Mouse (Mus musculus): ENCODE measurements around the gene Akr1a1.
"Not testable (repeated sequence)": the region's sequence is repeated elsewhere in the genome, so short reads cannot be mapped to it uniquely, and the experiment has no call there.

The Akr1a1 gene

DNA sequence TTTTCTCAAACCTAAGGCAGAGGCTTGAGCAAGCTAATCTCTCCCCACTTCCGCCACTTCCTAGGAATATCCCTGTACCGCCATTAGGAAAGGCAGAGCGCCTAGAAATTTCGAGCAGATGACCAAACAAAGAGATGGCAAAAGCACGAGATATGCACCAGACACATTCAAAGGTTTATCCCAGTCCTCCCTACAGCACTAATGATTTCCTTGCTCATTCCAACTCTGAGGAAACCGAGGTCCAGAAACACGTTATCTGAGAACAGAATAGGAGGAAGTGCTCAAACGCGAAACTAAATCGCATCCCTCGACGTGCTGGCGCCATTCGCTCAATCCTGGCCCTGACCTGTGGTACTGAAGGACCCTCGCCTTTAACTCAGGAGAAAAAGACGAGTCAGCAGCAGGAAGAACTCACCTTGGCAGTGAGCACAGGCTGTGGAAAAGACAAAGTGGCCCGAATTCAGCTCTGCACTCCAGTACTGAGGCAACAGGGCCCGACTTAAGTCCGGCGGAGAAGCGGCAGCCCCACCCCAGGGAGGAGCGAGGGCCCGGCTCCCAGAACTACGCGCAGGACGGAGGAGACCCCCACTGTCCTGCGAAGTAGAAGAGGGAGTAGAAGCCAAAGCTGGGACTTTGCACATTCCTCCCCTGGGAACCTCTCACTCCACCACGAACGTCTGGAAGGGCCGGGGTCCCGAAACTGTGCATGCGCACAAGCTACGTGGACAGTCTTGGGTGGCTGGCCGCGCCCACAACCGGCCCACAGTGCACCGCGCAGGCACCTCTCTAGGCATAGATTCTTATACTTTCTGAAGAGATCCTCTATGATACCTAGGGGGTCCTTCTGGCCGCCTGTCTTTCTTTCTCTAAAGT is at the start of gene Akr1a1:
Gene Akr1a1 (minus strand): TSS at position 757 of the 873 bp plus-strand sequence.
- peak; percentile 85 for DNase-seq (ENCODE audit: low read depth)

DNA sequence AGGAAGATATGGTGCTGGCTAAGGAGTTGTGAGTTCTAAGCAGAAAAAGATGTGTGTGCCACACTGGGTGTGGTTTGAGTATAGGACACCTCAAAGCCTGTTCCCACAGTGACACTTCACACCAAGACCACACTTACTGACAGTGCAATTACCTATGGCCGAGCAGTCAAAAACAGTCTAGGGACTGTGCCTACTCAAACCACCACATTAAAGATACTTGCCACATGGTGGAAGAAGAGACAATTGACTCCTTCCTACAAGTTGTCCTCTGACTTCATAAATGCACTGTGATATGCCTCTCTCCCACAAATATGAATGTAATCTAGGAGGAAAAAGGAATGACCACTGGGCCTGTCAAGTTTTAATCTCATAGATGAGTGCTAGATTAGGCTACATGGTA is 49.5 kb upstream of the Akr1a1 start:
- no peak for DNase-seq (ENCODE audit: low read depth)

GRCm38 (mm10) chr4:116698693-116699342 is 47.3 kb upstream of the Akr1a1 start:
- DNase-seq (ENCODE audit: low read depth): no peak

GRCm38 (mm10) chr4:116693785-116694184 is 42.3 kb upstream of the Akr1a1 start:
- no peak for DNase-seq (ENCODE audit: low read depth)

- no peak for DNase-seq (ENCODE audit: low read depth)
Observed at GRCm38 (mm10) chr4:116692146-116692545, 40.7 kb upstream of the Akr1a1 start.

DNA sequence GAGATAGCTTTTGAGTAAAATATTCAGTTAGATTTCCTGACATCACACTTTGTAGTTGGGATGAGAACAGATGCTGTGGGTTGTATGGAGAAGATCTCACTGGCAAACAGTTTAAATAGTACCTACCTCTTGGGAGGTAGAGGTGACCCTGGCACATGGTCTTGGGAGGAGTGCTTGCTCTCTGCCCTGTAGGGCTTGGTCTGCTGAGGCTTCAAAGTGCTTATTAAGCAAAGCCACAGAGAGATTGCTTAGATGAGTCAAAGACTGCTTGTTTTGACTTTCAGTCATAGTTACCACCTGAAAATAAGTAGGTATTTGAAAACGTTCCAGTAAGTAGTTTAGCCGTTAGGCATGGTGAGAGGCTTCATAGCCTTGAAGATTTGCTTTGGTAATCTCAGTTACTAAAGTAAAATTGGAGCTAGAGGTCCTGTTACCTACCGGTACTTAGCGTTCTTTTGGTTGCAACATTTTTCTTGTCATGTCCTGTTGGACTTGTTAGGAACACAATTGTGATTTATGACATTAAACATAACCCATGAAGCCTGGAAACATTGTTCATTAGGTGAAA is 37.9 kb upstream of the Akr1a1 start:
- peak; percentile 49 for DNase-seq (ENCODE audit: low read depth)

DNA sequence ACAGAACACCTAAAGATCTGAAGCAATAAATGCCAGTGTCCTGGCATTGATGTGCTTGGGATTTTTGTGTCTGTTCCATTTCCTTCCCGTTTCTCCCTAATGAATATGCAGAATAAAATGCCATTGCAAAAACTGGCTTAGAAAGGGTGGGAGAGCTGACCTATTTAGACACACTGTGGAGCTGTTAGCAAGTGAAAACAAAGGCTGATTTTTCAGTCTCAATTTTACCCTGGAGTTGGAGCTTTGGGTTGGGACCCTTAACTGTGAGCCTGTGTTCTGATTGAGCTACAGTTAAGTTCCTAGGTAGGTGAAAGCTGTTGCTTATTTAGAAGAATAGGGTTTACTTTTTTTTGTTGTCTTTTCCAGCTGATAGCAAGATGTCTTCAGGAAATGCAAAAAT is 35.6 kb upstream of the Akr1a1 start:
- no peak for DNase-seq (ENCODE audit: low read depth)

DNA sequence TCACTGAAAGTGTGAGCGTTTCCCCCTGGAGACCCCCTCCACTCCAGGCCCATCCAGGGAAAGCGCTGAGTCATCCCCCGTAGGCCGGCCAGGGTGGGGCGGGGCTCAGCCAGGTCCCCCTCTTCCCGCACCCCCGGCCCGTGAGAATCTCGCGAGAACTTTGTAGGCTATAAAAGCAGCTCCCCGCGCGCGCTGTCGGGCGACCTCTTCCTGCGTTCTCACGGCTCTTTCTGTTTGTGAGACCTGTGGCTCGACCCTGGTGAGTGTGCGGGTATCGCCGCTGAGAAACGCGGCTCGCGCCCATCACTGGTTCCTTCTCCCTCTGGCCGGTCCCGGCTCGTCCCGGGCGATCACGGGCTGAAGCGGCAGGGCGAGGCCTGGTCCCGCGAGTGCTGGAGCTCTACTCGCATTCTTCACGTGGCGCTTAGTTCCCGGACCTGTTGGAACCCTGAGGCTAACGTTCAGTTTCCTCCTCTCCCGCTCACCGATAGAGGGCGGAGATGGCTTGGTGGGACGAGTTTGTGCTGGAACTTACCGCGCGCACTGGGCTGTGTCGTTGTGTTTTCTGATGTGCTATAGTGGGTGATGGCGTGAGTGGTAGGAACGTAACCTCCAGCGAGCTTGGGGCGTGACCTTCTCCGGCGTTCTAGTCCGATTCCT is 34.1 kb upstream of the Akr1a1 start, which contains the start of gene Prdx1:
Gene Prdx1 (plus strand): TSS at position 143 of the 660 bp plus-strand sequence.
- peak; percentile 96 for DNase-seq (ENCODE audit: low read depth)

GRCm38 (mm10) chr4:116684665-116685064 is 33.2 kb upstream of the Akr1a1 start:
- DNase-seq (ENCODE audit: low read depth): peak; percentile 31

- DNase-seq (ENCODE audit: low read depth): no peak
Observed at GRCm38 (mm10) chr4:116683957-116684356, 32.5 kb upstream of the Akr1a1 start.

DNA sequence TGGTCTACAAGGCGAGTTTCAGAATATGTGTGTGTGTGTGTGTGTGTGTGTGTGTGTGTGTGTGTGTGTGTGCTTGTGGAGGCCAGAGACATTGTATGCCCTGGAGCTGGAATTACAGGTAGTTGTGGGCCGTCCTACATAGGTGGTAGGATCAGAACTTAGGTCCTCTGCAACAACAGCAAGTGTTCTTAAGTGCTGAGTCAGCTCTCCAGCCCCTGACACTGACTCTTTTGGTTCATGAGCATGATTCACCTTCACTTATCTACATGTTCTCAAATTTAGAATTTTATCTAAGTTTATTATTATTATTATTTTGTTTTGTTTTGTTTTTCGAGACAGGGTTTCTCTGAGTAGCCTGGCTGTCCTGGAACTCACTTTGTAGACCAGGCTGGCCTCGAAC is 29.0 kb upstream of the Akr1a1 start:
- not testable (repeated sequence) for DNase-seq (ENCODE audit: low read depth)

DNA sequence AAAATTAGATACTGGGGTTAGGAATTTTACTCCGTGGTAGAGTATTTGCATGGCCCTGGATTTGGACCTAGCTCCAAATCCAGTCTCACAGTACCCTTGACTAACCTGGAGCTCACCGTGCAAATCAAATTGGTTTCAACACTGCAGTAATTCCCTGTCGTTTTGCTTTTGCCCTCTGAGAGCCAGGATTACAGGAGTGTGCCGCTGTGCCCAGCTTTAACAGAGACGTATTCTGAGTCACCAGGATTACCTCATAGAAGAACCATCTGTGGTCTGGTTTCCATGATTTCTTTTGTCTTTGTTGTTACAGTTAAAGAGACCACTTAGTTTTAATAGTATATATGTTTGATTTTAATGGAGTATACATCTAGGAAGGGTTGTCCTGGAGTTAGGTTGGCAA is 27.7 kb upstream of the Akr1a1 start:
- DNase-seq (ENCODE audit: low read depth): no peak

GRCm38 (mm10) chr4:116677808-116678207 is 26.3 kb upstream of the Akr1a1 start:
- DNase-seq (ENCODE audit: low read depth): no peak

DNA sequence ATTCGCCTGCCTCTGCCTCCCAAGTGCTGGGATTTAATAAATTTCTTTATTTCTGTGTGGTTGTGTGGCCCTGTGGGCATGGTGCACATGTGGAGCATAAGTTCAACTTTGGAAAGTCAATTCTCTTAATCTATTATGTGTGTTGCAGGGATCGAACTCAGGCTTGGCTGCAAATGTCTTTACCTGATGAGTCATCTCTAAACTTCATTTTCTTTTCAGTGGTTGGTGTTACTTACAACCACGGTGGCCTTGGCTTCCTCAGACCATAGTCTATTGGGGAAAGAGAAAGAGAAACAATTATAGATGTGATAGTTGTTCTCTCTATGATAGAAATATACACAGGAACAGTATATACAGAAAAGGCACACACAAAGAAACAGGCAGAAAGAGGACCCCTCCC is 24.5 kb upstream of the Akr1a1 start:
- DNase-seq (ENCODE audit: low read depth): peak; percentile 66

- DNase-seq (ENCODE audit: low read depth): not testable (repeated sequence)
Observed at GRCm38 (mm10) chr4:116674761-116675160, 23.3 kb upstream of the Akr1a1 start.

DNA sequence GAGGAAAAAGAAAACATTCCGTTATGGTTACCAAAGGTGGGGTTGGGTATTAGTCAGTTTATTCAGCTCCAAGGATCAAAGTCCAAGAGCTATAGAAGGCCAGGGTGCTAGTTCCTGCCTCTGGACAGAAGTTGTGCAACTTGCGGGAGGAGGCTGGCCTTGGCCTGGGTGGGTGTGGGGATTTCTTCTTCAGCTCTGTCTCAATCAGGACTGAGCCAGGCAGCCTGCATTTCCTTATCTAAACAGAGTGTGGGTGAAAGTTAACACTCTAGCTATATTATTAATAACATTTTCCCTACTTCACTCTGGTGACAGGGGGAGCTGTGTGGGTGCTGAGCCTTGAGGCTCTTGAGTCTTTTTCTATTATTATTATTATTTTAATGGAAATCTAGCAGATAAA is 21.3 kb upstream of the Akr1a1 start:
- DNase-seq (ENCODE audit: low read depth): no peak

- DNase-seq (ENCODE audit: low read depth): no peak
Observed at GRCm38 (mm10) chr4:116669291-116669690, 17.8 kb upstream of the Akr1a1 start.

GRCm38 (mm10) chr4:116668145-116668544 is 16.7 kb upstream of the Akr1a1 start:
- DNase-seq (ENCODE audit: low read depth): no peak

- DNase-seq (ENCODE audit: low read depth): no peak
Observed at GRCm38 (mm10) chr4:116666625-116667024, 15.1 kb upstream of the Akr1a1 start.

DNA sequence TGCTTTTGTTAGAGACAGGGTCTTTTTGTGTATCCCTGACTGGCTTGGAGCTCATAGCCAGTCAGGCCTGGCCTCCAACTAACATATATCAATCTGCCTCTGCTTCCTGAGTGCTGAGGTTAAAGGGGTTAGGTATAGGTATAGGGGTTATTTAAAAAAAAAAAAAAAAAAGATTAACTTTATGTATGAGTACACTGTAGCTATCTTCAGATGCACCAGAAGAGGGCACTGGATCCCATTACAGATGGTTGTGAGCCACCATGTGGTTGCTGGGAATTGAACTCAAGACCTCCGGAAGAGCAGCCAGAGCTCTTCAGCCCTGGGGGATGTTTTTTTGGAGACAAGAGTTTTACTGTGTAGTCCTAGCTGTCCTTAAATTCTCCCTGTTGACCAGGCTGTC is 10.5 kb upstream of the Akr1a1 start:
- DNase-seq (ENCODE audit: low read depth): no peak

GRCm38 (mm10) chr4:116660829-116661228 is 9.3 kb upstream of the Akr1a1 start:
- DNase-seq (ENCODE audit: low read depth): no peak

GRCm38 (mm10) chr4:116659916-116660315 is 8.4 kb upstream of the Akr1a1 start:
- DNase-seq (ENCODE audit: low read depth): not testable (repeated sequence)

Measured in induced T-regulatory cell, adult 2 months (primary cell).